Mouse (Mus musculus) heart, adult 2 months (tissue): Measurements from ENCODE around the gene Nol9. TPM values are rescaled to one million over a fixed set of nuclear protein-coding genes. Genes with fewer than 3 reads are reported as not detected.
A peak's percentile ranks its signal among the peaks of the same experiment; 100 is the strongest.

Experiments used
- DNase-seq, 2 experiments: peaks; one replicate each; pipeline ENCODE4 v3.0.0; 2021
- H3K27ac ChIP-seq: fragments of 200-600 bp; 2 replicates; pipeline ENCODE4 v1.8.1; 2022
- H3K27me3 ChIP-seq: fragments of 200-500 bp; 2 replicates; pipeline ENCODE4 v1.6.1; 2012; ENCODE audit warnings: mild to moderate bottlenecking, low read length, inconsistent platforms, mixed read lengths; ENCODE audit not compliant: control insufficient read depth, insufficient read depth
- H3K36me3 ChIP-seq: fragments of 200-500 bp; 2 replicates; pipeline ENCODE4 v1.6.1; 2012; ENCODE audit warnings: low read length, inconsistent platforms; ENCODE audit not compliant: control insufficient read depth, insufficient read depth
- H3K4me1 ChIP-seq: fragments of 200-500 bp; 2 replicates; pipeline ENCODE4 v1.6.1; 2011; ENCODE audit warnings: low read length; ENCODE audit not compliant: control insufficient read depth, insufficient read depth
- H3K4me3 ChIP-seq: fragments of 200-600 bp; 2 replicates; pipeline ENCODE4 v1.8.1; 2022
- H3K79me2 ChIP-seq: fragments of 200-500 bp; replicated peaks from 2 replicates; pipeline ENCODE4 v1.6.1; 2012; ENCODE audit warnings: mild to moderate bottlenecking, inconsistent platforms, low read length, moderate library complexity, mixed read lengths; ENCODE audit not compliant: control insufficient read depth, insufficient read depth
- H3K9ac ChIP-seq: fragments of 200-500 bp; 2 replicates; pipeline ENCODE4 v1.6.1; 2012; ENCODE audit warnings: low read depth, mild to moderate bottlenecking, control low read depth, inconsistent platforms, low read length, mixed read lengths
- CTCF ChIP-seq: fragments of 200-600 bp; IDR thresholded peaks from 2 replicates; pipeline ENCODE4 v1.8.1; 2022; ENCODE audit warnings: antibody characterized with exemption, mild to moderate bottlenecking, moderate library complexity
- EP300 ChIP-seq: fragments of 200-500 bp; IDR thresholded peaks from 2 replicates; pipeline ENCODE4 v1.6.1; 2011; ENCODE audit warnings: low read depth, low read length, control low read depth; ENCODE audit not compliant: insufficient read depth
- POLR2A ChIP-seq: fragments of 200-500 bp; IDR thresholded peaks from 2 replicates; pipeline ENCODE4 v1.6.1; 2011; ENCODE audit warnings: mild to moderate bottlenecking, low read depth, low read length, control low read depth; ENCODE audit not compliant: insufficient read depth
- WGBS: fragments of 180-500 bp; shearing (Covaris S2); methylation state at CpG from one replicate; pipeline ENCODE4 v1.1.7; 2018; 5-methylcytosine and 5-hydroxymethylcytosine counted together
- intact Hi-C: fragments of 180-260 bp; cut with DNase I; formaldehyde crosslinking; loops from one replicate; pipeline ENCODE4 v1.15.1; 2025
- polyA plus RNA-seq: library from polyadenylated mRNA; depleted of rRNA; stranded (reverse); fragments of >200 nt; gene quantifications from 2 replicates; pipeline ENCODE4 v1.2.3, GENCODE M21; 2012
- total RNA-seq, 2 experiments: library from RNA; stranded (reverse); gene quantifications; 2 replicates each; pipeline ENCODE4 v1.2.3; 2021

Nol9 gene
- total and polyA plus RNA-seq, 3 experiments = 7.3 to 9.8 (median 9.7) TPM

DNA sequence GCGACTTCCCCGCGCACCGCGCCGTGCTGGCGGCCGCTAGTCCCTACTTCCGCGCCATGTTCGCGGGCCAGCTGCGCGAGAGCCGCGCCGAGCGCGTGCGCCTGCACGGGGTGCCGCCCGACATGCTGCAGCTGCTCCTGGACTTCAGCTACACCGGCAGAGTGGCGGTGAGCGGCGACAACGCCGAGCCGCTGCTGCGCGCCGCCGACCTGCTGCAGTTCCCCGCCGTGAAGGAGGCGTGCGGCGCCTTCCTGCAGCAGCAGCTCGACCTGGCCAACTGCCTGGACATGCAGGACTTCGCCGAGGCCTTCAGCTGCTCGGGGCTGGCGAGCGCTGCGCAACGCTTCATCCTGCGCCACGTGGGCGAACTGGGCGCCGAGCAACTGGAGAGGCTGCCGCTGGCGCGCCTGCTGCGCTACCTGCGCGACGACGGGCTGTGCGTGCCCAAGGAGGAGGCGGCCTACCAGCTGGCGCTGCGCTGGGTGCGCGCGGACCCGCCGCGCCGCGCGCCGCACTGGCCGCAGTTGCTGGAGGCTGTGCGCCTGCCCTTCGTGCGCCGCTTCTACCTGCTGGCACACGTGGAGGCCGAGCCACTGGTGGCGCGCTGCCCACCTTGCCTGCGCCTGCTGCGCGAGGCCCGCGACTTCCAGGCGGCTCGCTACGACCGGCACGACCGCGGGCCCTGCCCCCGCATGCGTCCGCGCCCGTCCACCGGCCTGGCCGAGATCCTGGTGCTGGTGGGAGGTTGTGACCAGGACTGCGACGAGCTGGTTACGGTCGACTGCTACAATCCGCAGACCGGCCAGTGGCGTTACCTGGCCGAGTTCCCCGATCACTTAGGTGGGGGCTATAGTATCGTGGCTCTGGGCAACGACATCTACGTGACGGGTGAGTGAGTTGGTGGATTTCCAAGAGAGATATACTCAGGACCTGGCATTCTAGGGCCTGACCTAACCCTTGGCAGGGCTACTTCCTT, 29.8 kb upstream of the Nol9 start:
- Histone ChIP-seq H3K4me1 (peaks cover 17% of the 10 kb centered on the region), H3K27ac (peak overlapping the region; percentile 98), H3K79me2 (peaks cover 3% of the 10 kb centered on the region; the same call in 1 of the 2 replicates), H3K36me3 (peaks cover 4% of the 10 kb centered on the region), H3K27me3 (no peaks in the 10 kb centered on the region), H3K9ac (peak overlapping the region; percentile 90), H3K4me3 (peak overlapping the region; percentile 88)
- TF ChIP-seq CTCF = no peak
- TF ChIP-seq POLR2A = no peak
- no peak for TF ChIP-seq EP300
- no peak for DNase-seq
- under 1% methylated on average over 115 of the region's 115 CpGs for WGBS
- intact Hi-C loops = loop anchor here (1.0 kb wide), 1 partner anchor 17 kb away; no protein-coding TSS in a partner anchor

DNA sequence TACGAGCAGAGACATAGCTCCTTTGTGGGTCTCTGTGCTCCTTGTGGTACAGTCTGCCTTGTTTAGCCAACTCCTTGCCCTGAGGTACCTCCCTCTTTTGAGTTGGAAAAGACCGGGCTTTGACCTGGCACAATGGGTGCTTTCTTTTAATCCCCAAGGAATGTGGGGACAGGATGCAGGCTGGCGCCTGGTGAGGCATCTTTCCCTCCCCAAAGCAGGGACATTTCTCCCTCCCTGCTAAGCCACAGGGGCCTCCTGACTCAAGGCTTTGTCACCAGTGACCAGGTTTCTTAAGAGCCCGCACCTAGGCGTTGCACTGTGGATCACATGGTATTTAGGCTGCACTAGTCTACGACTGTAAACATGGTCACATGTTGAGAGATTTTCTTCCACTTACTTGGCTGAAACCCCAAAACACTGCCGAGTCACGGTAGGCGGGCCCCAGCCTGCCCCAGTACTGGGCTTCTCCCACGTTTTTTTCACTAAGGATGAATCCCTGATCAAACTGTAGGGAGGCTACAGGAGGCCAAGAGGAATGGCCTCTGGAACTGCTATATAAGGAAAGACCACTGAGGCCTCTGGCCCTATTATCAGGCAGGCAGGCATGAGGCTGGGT, 28.9 kb upstream of the Nol9 start:
- H3K27me3 ChIP-seq = no peaks in the 10 kb centered on the region
- peaks cover 4% of the 10 kb centered on the region for H3K36me3 ChIP-seq
- peak overlapping the region; percentile 98 for H3K27ac ChIP-seq
- peaks cover 3% of the 10 kb centered on the region; the same call in 1 of the 2 replicates for H3K79me2 ChIP-seq
- H3K4me3 ChIP-seq = peak overlapping the region; percentile 88
- DNase-seq = peak; percentile 62 to 71
- TF ChIP-seq POLR2A (peak; percentile 32; the same call in 1 of the 2 replicates), EP300 (no peak; the same call in 1 of the 2 replicates), CTCF (no peak)
- 2% methylated on average over 10 of the region's 10 CpGs for WGBS
- intact Hi-C loops = loop anchor here (1.0 kb wide), 1 partner anchor 16 kb away; no protein-coding TSS in a partner anchor
- H3K9ac ChIP-seq = peak overlapping the region; percentile 90
- H3K4me1 ChIP-seq = peaks cover 17% of the 10 kb centered on the region

DNA sequence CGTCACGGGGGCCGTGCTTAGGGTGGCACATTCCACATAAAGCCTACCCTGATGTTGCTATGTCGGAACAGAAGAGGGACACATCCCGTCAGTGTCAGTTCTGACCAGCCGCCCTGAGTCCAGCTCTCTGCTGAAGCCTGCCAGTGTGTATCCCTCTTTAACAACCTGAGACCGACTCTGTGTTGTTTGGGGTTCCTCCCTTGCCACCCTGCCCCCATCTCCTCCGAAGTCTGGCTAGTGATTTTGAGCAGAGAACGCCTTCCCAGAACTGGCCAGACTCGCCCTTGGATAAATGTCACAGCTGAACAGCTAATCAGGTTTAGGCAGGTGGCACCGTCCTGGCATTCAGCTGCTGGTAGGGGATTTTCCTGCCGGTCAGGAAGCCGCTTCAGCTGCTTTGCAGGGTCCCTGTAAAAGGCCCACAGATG, 28.4 kb upstream of the Nol9 start:
- Histone ChIP-seq H3K36me3 (peaks cover 4% of the 10 kb centered on the region), H3K9ac (peak overlapping the region; percentile 90), H3K27me3 (no peaks in the 10 kb centered on the region), H3K27ac (peak overlapping the region; percentile 98), H3K79me2 (peaks cover 3% of the 10 kb centered on the region; the same call in 1 of the 2 replicates), H3K4me3 (peak overlapping the region; percentile 88), H3K4me1 (peaks cover 17% of the 10 kb centered on the region)
- 12% methylated on average over 13 of the region's 13 CpGs for WGBS
- TF ChIP-seq POLR2A = 0 out of 2 replicates have a peak, but pooled peaks have one; percentile 23
- TF ChIP-seq CTCF = no peak
- peak in 1 of 2 experiments; percentile 48 for DNase-seq
- intact Hi-C loops = loop anchor here (1.0 kb wide), 1 partner anchor 16 kb away; no protein-coding TSS in a partner anchor

DNA sequence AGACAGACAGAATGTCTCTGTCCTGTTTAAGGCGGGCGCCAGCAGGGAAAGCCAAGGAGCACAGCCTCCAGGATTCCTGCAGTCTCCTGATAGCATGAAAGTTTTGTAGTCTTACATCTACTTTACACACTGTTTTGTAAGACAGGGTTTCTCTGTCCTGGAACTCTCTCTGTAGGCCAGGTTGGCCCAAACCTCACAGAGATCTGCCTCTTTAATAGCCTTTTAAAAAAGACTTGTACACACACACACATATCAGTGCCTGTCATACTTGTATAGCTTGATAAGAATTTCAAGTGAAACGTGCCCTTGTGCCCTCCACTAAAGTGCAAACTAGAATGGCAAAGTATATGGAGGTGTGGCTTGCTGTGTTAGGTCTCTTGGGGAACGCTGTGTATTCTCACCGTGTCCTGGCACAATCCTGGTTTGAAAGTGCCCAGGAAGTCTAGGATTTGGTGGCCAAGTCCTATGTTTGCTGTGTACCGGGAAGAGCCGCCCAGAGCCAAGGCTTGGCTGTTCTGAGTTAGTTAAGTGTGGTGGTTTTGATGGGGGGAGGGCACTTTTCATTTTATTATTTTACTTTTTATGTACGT, 27.9 kb upstream of the Nol9 start:
- 50% methylated on average over 8 of the region's 8 CpGs for WGBS
- peaks cover 4% of the 10 kb centered on the region for H3K36me3 ChIP-seq
- no peak for TF ChIP-seq POLR2A
- TF ChIP-seq EP300 = no peak
- TF ChIP-seq CTCF = no peak
- H3K27ac ChIP-seq = peak overlapping the region; percentile 98
- H3K4me1 ChIP-seq = peaks cover 17% of the 10 kb centered on the region
- H3K27me3 ChIP-seq = no peaks in the 10 kb centered on the region
- H3K4me3 ChIP-seq = peak overlapping the region; percentile 88
- intact Hi-C loops = no loop called here
- peak in 1 of 2 experiments; percentile 13 for DNase-seq
- H3K79me2 ChIP-seq = peaks cover 3% of the 10 kb centered on the region; the same call in 1 of the 2 replicates
- H3K9ac ChIP-seq = peak overlapping the region; percentile 90

DNA sequence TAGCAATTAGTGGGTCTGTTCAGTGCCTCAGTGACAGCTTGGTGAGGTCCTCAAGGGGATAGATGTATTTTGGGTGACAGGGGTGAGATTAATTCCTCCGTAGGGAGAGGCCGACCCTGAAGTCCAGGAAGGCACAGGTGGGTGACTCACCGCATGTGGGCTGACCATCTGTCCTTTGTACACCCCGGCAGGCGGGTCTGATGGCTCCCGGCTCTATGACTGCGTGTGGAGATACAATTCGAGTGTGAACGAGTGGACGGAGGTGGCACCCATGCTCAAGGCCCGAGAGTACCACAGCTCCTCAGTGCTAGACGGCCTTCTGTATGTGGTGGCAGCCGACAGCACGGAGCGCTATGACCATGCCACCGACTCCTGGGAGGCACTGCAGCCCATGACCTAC, 27.0 kb upstream of the Nol9 start:
- H3K9ac ChIP-seq = peak overlapping the region; percentile 26
- 70% methylated on average over 16 of the region's 16 CpGs for WGBS
- TF ChIP-seq EP300 (no peak), POLR2A (no peak), CTCF (no peak)
- intact Hi-C loops = no loop called here
- H3K36me3 ChIP-seq = peaks cover 4% of the 10 kb centered on the region
- H3K79me2 ChIP-seq = peaks cover 3% of the 10 kb centered on the region; the same call in 1 of the 2 replicates
- H3K27ac ChIP-seq = peak overlapping the region; percentile 98
- H3K27me3 ChIP-seq = no peaks in the 10 kb centered on the region
- H3K4me1 ChIP-seq = peaks cover 17% of the 10 kb centered on the region
- no peak for DNase-seq
- H3K4me3 ChIP-seq = no peak overlapping the region
